Mouse (Mus musculus) small intestine, adult 2 months (tissue): Measurements from ENCODE around the gene Eid2. TPM values are rescaled to one million over a fixed set of nuclear protein-coding genes. Genes with fewer than 3 reads are reported as not detected.
"Not testable (repeated sequence)": the region's sequence is repeated elsewhere in the genome, so short reads cannot be mapped to it uniquely, and the experiment has no call there.

Experiments
- H3K27ac ChIP-seq: fragments of 200-500 bp; 2 replicates; pipeline ENCODE4 v1.5.1; 2012; ENCODE audit warnings: low read depth, low read length, control low read depth, inconsistent platforms; ENCODE audit not compliant: insufficient read depth
- H3K27me3 ChIP-seq: fragments of 200-500 bp; 2 replicates; pipeline ENCODE4 v1.6.1; 2012; ENCODE audit warnings: mild to moderate bottlenecking, moderate library complexity, low read length, inconsistent platforms; ENCODE audit not compliant: control insufficient read depth, insufficient read depth
- H3K36me3 ChIP-seq: fragments of 200-500 bp; 2 replicates; pipeline ENCODE4 v1.6.1; 2012; ENCODE audit warnings: mild to moderate bottlenecking, low read length, control low read depth, inconsistent platforms; ENCODE audit not compliant: control insufficient read depth, insufficient read depth
- H3K4me1 ChIP-seq: fragments of 200-500 bp; 2 replicates; pipeline ENCODE4 v1.6.1; 2012; ENCODE audit warnings: low read length, inconsistent platforms, mixed read lengths; ENCODE audit not compliant: control insufficient read depth, insufficient read depth, insufficient read length
- H3K4me3 ChIP-seq: fragments of 200-500 bp; 2 replicates; pipeline ENCODE4 v1.5.1; 2012; ENCODE audit warnings: low read depth, mild to moderate bottlenecking, control low read depth, inconsistent platforms, low read length, moderate library complexity
- CTCF ChIP-seq: fragments of 200-500 bp; IDR thresholded peaks from 2 replicates; pipeline ENCODE4 v1.5.1; 2012; ENCODE audit warnings: low read depth, mild to moderate bottlenecking, control low read depth, inconsistent platforms, low read length, moderate library complexity, mixed read lengths; ENCODE audit not compliant: insufficient replicate concordance, insufficient read length; ENCODE audit errors: extremely low read depth
- POLR2A ChIP-seq: fragments of 200-500 bp; IDR thresholded peaks from 2 replicates; pipeline ENCODE4 v1.6.1; 2012; ENCODE audit warnings: low read depth, mild to moderate bottlenecking, control low read depth, inconsistent platforms, low read length, moderate library complexity
- WGBS: fragments of 180-500 bp; shearing (Covaris S2); methylation state at CpG from one replicate; pipeline ENCODE4 v1.1.7; 2018; 5-methylcytosine and 5-hydroxymethylcytosine counted together
- polyA plus RNA-seq: library from polyadenylated mRNA; depleted of rRNA; stranded (reverse); fragments of >200 nt; gene quantifications from 2 replicates; pipeline ENCODE4 v1.2.3, GENCODE M21; 2012; rRNA removed

Gene Eid2
- 1.1 and 2.3 TPM in 2 replicates for polyA plus RNA-seq

DNA sequence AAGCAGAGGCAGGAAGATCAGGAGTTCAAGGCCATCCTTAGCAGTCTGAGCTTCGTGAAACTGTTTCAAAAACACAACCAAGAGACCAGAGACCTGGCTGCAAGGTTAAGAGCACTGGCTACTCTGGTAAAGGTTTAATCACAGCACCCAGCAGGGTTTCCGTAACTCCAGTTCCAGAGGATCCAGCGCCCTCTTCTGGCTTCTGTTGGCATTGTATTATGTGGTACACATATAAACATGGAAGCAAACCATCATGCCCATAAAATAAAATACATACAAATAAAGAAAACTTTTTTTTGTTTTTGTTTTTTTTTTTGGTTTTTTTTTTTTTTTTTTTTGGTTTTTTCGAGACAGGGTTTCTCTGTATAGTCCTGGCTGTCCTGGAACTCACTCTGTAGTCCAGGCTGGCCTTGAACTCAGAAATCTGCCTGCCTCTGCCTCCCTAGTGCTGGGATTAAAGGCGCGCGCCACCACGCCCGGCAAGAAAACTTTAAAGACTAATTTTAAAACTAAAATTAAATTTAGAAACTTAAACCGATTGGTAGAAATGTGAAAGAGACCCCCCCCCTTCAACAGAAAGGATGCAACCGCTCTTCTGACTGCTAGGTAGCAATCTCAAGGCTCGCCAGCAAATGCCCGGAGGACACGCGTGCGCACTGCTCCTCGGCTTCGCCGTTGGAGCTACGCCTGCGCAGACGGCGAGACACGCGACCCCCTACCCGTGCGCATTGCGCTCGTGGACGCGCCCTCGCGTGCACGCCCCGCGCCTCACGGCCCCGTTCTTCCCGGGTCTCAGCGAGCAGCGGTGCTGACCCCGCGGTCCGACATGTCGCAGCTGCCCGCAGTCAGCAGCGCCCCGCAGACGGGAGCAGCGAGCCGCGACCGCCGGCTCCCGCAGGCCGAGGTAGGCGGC lies at the start of gene Eid2:
Gene Eid2 (plus strand): TSS at position 753 of the 913 bp plus-strand sequence.
- H3K27me3 ChIP-seq: peaks cover 5% of the 10 kb centered on the region
- H3K27ac ChIP-seq: no peak within 1 kb of the TSS
- TF ChIP-seq POLR2A: no peak
- TF ChIP-seq CTCF: no peak
- WGBS: 8% methylated on average over 57 of the region's 57 CpGs
- H3K4me3 ChIP-seq: peak within 1 kb of the TSS; percentile 71
- peaks cover 4% of the 10 kb centered on the region; the same call in 1 of the 2 replicates for H3K4me1 ChIP-seq
- no peaks in the 10 kb centered on the region for H3K36me3 ChIP-seq

DNA sequence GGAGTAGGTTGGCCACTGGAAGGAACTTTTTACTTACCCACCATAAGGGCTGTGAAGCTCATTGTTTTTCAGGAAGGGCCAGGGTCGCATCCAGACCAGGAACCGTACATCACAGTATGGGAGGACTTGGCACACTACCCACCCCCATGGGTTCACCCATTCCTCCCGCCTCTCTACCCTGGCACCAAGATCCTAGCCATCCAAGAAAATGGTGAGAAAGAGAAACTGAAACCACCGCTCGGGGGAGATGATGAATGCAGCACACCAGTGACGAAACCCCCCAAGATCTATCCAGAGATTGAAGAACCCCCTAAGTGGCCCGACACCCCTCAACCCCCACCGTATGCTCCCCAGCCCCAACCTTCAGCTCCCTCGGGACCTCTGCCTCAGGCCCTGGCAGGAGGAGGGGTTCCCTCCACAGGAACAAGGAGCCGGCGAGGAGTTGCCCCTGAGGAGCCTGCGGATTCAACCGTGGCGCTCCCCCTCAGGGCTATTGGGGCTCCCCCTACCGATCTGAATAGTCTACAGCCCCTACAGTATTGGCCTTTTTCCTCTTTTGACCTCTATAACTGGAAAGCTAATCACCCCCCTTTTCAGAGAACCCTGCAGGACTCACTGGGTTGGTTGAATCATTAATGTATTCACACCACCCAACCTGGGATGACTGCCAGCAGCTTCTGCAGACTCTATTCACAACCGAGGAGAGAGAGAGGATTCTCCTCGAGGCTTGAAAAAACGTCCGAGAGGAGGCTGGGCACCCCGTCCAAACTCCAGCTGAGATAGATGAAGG lies 48.5 kb upstream of the Eid2 start:
- H3K36me3 ChIP-seq, H3K4me3 ChIP-seq: not testable (repeated sequence)
- WGBS: 80% methylated on average over 20 of the region's 20 CpGs

DNA sequence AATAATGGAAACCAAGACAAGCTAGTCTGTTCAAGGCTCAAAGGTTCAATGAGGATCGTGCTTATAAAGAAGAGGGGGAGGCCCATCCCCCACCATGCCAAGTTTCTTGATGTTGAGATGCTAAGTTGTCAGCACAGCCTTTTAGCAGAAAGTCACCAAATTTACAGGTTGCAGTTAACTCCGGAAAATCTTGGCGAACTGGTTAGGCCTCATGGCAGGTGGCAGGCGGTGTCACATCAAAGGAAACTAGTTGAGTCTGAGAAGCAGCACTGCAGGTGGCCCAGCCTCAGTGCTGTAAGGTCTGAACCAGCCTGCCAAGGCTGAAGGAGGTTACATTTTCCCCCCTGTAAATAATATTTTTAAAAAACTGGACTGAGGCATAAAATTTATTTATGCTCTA lies 40.8 kb upstream of the Eid2 start:
- not testable (repeated sequence) for H3K27ac ChIP-seq, H3K27me3 ChIP-seq, H3K4me3 ChIP-seq, H3K4me1 ChIP-seq, H3K36me3 ChIP-seq
- WGBS: 79% methylated on average over 4 of the region's 4 CpGs

More for the DNA sequence above, 48.5 kb upstream of the Eid2 start:
- not testable (repeated sequence) for H3K4me1 ChIP-seq, H3K27me3 ChIP-seq, H3K27ac ChIP-seq

DNA sequence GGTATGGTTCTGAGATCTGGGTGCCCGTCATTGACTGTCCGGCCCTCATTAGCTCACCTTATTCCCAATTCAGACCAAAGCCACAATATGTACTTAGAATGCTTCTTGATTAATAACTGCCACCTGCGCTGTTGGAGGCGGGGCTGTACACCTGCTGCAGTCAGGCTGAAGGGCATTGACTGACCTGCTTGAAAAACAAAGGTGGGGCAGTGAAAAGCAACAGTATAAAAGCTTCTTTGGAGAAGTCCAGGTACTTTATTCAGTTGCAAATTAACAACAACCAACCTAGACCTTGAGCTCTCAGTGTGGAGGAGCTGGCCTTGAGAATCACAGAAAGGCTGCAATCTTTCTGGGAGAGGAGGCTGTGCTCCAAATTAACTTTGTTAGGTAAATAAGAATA lies 40.3 kb upstream of the Eid2 start:
- not testable (repeated sequence) for H3K27me3 ChIP-seq, H3K36me3 ChIP-seq, H3K4me1 ChIP-seq, H3K27ac ChIP-seq, H3K4me3 ChIP-seq
- 67% methylated on average over 4 of the region's 4 CpGs for WGBS

DNA sequence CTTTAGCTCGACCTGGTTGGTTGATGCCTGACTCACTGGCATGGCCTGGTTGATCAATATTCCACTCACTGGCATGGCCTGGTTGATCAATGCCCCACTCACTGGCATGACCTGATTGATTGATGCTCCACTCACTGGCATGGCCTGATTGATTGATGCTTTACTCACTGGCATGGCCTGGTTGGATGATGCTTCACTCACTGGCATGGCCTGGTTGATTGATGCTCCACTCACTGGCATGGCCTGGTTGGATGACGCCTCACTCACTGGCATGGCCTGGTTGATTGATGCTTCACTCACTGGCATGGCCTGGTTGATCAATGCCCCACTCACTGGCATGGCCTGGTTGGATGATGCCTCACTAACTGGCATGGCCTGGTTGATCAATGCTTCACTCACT lies 23.7 kb upstream of the Eid2 start:
- not testable (repeated sequence) for H3K36me3 ChIP-seq, H3K27ac ChIP-seq, H3K4me1 ChIP-seq, H3K27me3 ChIP-seq, H3K4me3 ChIP-seq
- 66% methylated on average over 2 of the region's 2 CpGs for WGBS

DNA sequence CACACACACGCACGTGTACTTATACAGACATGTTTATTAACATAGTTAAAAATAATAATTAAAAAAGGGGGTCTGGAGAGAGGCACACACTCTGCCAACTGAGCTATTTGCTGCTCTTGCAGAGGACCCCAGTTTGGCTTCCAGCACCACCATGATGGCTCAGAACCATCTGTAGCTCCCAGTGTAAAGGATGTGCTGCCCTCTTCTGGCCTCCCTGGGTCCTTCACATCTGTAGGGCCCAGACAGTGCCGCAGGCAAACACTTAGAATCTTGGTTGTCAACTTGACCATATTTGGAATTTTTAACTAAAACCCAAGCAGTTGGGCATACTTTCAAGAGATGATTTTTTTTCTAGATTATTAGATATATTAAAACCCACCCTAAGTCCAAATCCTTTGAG lies 18.7 kb upstream of the Eid2 start:
- Histone ChIP-seq H3K36me3 (no peaks in the 10 kb centered on the region), H3K27ac (no peak overlapping the region), H3K4me1 (no peaks in the 10 kb centered on the region), H3K27me3 (no peaks in the 10 kb centered on the region), H3K4me3 (no peak overlapping the region)
- WGBS: 87% methylated on average over 3 of the region's 3 CpGs
- TF ChIP-seq CTCF (no peak), POLR2A (no peak)

DNA sequence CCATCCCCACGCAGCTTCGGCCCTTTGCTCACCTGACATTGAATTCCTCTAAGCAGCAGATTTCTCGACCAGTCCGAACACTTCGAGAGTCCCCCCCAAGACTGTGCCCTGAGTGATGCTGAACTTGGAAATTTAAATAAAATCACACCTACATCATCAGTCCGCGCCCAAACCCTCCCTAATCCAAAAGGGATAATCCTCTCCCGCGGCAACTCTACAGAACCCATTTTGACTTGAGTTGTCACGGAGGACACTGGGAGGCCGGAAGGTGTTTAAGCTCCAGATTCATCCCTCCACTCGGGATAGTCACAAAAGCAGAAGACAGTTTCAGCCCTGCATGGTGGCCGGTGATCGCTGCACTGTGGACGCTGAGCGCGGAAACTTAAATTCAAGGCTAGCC lies 15.7 kb upstream of the Eid2 start:
- Histone ChIP-seq H3K36me3 (no peaks in the 10 kb centered on the region), H3K27me3 (no peaks in the 10 kb centered on the region), H3K4me3 (no peak overlapping the region), H3K4me1 (no peaks in the 10 kb centered on the region), H3K27ac (no peak overlapping the region)
- TF ChIP-seq CTCF: no peak
- no peak for TF ChIP-seq POLR2A
- WGBS: 89% methylated on average over 17 of the region's 17 CpGs
